Mouse (Mus musculus) kidney, adult 2 months (tissue): ENCODE measurements around the gene 4933428G20Rik.

Experiments
- CTCF ChIP-seq: fragments of 200-500 bp; conservative IDR thresholded peaks from 2 replicates; pipeline ENCODE4 v1.5.1; 2011; ENCODE audit warnings: low read depth, mild to moderate bottlenecking, control low read depth, low read length, moderate library complexity, mixed read lengths; ENCODE audit not compliant: insufficient read depth, insufficient read length
- POLR2A ChIP-seq: fragments of 200-500 bp; IDR thresholded peaks from one replicate; pipeline ENCODE4 v1.6.1; 2011; ENCODE audit warnings: low read depth, low read length, control low read depth

GRCm38 (mm10) chr11:97442891-97443675 is 57.1 kb downstream of the 4933428G20Rik start:
- TF ChIP-seq POLR2A (no peak), CTCF (no peak)
